Mouse (Mus musculus): ENCODE data around the gene Vmp1. TPM values are rescaled to one million over a fixed set of nuclear protein-coding genes. Genes with fewer than 3 reads are reported as not detected.

Gene Vmp1
- polyA plus RNA-seq, 1 experiment: 55.3 TPM

DNA sequence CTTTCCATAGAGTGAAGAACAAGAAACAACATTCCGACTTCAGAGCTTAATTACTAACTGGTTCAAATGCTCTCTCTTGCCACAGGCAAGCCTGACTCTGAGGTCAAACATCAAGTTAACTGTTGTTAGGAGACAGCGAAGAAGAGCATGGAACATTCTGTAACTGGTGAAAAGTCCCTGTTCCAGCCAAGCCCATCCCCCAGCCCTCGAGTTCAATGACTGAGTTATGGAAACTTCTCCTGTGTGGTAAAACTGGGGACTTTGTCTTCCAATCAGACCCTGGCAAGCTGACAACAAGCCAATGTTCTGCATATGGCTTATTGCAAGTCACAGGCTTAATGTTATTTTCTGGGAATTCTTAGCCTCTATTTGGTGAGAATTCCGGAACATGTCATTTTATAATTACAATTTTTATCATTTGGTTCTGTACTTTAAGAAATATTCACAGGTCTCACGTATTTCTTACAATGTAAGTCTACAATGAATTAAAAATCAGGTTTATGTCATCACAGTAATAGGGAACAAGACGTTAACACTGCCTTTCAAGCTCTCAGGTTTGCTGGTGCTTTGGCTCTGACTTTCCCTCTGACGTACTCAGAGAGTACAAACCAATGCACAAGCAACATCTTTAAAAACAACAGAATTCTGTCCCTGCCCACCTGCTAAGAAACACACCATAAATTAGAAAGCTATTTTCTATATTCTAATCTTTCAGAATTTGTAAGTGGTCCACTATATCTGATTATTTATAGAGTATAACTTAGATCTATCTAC, 87.3 kb downstream of the Vmp1 start:
- DNase-seq: peak; percentile 86
- 42% methylated on average over 7 of the region's 7 CpGs for WGBS

DNA sequence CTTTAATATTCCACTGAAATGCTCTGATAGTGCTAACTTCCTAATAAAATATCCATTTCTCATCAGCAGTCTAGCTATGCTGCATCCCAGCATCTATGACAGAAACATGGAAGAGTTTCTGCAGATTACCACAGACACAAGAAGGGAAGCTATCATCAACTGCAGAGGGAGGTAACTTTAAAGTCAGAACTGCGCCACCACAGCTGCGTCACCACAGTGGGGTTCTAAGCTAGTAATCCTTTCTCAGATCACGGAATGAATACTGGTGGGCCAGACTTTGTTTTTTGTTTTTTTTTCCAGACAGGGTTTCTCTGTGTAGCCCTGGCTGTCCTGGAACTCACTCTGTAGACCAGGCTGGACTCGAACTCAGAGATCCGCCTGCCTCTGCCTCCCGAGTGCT, 88.3 kb downstream of the Vmp1 start:
- no peaks in the 10 kb centered on the region for H3K27me3 ChIP-seq (replicated peaks; ENCODE audit: control insufficient read depth, insufficient read depth, low read length)
- H3K4me1 ChIP-seq (ENCODE audit: control insufficient read depth, insufficient read depth, low read length): peaks cover 21% of the 10 kb centered on the region; the same call in 1 of the 2 replicates
- TF ChIP-seq CTCF (conservative IDR thresholded peaks at IDR 0.05; ENCODE audit: insufficient read depth, insufficient read length, low read depth, low read length) (no peak), POLR2A (IDR thresholded peaks at IDR 0.05; ENCODE audit: low read depth, low read length) (no peak)
- no peak overlapping the region for H3K4me3 ChIP-seq (ENCODE audit: insufficient read depth, low read depth, low read length)
- WGBS: 97% methylated on average over 6 of the region's 6 CpGs
- DNase-seq: no peak
- no peak overlapping the region for H3K27ac ChIP-seq (ENCODE audit: insufficient read depth, low read depth, low read length)
- H3K36me3 ChIP-seq (ENCODE audit: control insufficient read depth, insufficient read depth, low read length): no peaks in the 10 kb centered on the region; the same call in 1 of the 2 replicates

More for the DNA sequence above, 87.3 kb downstream of the Vmp1 start:
- H3K4me3 ChIP-seq (ENCODE audit: insufficient read depth, low read depth, low read length): no peak overlapping the region
- TF ChIP-seq CTCF (conservative IDR thresholded peaks at IDR 0.05; ENCODE audit: insufficient read depth, insufficient read length, low read depth, low read length): no peak
- no peak for TF ChIP-seq POLR2A (IDR thresholded peaks at IDR 0.05; ENCODE audit: low read depth, low read length)
- peaks cover 21% of the 10 kb centered on the region; the same call in 1 of the 2 replicates for H3K4me1 ChIP-seq (ENCODE audit: control insufficient read depth, insufficient read depth, low read length)
- no peaks in the 10 kb centered on the region for H3K27me3 ChIP-seq (replicated peaks; ENCODE audit: control insufficient read depth, insufficient read depth, low read length)
- no peaks in the 10 kb centered on the region; the same call in 1 of the 2 replicates for H3K36me3 ChIP-seq (ENCODE audit: control insufficient read depth, insufficient read depth, low read length)
- peak overlapping the region; percentile 84 for H3K27ac ChIP-seq (ENCODE audit: insufficient read depth, low read depth, low read length)

DNA sequence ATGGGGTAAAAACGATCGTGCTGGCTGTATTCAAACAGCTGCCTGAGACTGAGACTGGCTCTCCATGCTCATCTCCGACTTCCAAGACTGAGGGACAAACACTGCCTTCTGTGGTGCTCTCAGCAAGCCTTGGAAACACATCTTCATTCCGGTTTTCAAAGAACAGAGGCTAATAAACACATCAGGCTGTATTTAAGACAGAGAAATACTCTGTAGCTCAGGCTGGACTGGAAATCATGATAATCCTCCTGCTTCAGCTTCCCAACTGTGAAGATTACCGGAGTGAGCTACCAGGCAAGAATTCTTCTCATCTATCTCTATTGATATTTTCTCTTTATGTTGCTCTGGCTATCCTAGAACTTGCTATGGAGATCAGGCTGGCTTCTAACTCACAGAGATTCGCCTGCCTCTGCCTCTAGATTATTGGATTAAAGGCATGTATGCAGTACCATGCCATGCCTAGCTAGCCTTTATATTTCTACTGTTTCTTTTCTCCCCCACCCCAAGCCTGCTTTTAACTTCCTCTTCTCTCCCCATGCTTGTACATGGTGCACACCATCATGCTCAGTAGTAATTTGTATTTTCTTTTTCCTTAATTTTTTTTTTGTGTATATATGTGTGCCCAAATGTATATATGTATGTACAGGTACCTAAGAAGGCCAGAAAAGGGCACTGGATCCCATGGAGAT, 89.3 kb downstream of the Vmp1 start:
- peaks cover 17% of the 10 kb centered on the region; the same call in 1 of the 2 replicates for H3K4me1 ChIP-seq (ENCODE audit: control insufficient read depth, insufficient read depth, low read length)
- no peaks in the 10 kb centered on the region for H3K27me3 ChIP-seq (replicated peaks; ENCODE audit: control insufficient read depth, insufficient read depth, low read length)
- TF ChIP-seq CTCF (conservative IDR thresholded peaks at IDR 0.05; ENCODE audit: insufficient read depth, insufficient read length, low read depth, low read length) (no peak), POLR2A (IDR thresholded peaks at IDR 0.05; ENCODE audit: low read depth, low read length) (no peak)
- DNase-seq: no peak
- H3K36me3 ChIP-seq (ENCODE audit: control insufficient read depth, insufficient read depth, low read length): no peaks in the 10 kb centered on the region; the same call in 1 of the 2 replicates
- H3K27ac ChIP-seq (ENCODE audit: insufficient read depth, low read depth, low read length): no peak overlapping the region
- WGBS: 85% methylated on average over 6 of the region's 6 CpGs
- no peak overlapping the region for H3K4me3 ChIP-seq (ENCODE audit: insufficient read depth, low read depth, low read length)

DNA sequence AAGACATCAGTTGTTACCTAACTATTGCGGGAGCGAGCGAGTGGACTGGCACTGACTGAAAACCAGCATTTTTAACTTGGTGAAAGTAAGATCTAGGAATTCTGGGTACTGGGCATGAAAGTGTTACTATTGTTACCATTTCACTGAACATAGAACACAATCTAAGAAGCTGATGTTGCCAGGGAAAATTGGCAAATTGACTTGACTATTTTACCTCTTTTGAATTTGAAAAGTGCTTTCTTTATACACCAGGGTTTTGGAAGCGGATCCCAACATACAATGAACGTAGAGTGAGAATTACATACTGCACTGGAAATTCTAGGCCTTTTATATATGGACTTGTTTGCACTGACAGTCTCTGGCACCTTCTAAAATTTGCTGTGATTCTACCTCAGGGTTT, 90.2 kb downstream of the Vmp1 start:
- Histone ChIP-seq H3K4me3 (ENCODE audit: insufficient read depth, low read depth, low read length) (no peak overlapping the region), H3K27me3 (replicated peaks; ENCODE audit: control insufficient read depth, insufficient read depth, low read length) (no peaks in the 10 kb centered on the region), H3K27ac (ENCODE audit: insufficient read depth, low read depth, low read length) (no peak overlapping the region), H3K36me3 (ENCODE audit: control insufficient read depth, insufficient read depth, low read length) (no peaks in the 10 kb centered on the region; the same call in 1 of the 2 replicates), H3K4me1 (ENCODE audit: control insufficient read depth, insufficient read depth, low read length) (peaks cover 17% of the 10 kb centered on the region; the same call in 1 of the 2 replicates)
- TF ChIP-seq CTCF (conservative IDR thresholded peaks at IDR 0.05; ENCODE audit: insufficient read depth, insufficient read length, low read depth, low read length) (no peak), POLR2A (IDR thresholded peaks at IDR 0.05; ENCODE audit: low read depth, low read length) (no peak)
- DNase-seq: no peak
- WGBS: 85% methylated on average over 5 of the region's 5 CpGs

DNA sequence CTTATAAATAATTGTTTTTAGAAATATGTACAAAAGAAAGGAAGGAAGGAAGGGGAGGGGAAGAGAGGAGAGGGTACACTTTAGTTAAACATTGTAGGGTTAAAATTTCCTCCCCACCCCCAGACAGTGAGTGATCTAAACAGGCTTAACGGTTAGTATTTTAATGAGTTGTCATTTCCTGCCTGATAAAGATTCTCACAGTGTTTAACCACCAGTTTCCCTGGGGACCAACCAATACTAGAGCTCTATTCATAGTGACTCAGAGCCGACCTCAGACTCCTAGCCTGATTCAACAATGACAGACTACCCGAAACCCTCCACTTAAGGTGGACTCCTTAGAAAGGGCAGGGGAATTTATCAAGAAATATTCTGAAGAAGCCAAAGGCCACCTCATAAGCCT, 90.6 kb downstream of the Vmp1 start:
- H3K27me3 ChIP-seq (replicated peaks; ENCODE audit: control insufficient read depth, insufficient read depth, low read length): no peaks in the 10 kb centered on the region
- no peak overlapping the region for H3K27ac ChIP-seq (ENCODE audit: insufficient read depth, low read depth, low read length)
- no peak for DNase-seq
- WGBS: 36% methylated on average over 3 of the region's 3 CpGs
- H3K4me1 ChIP-seq (ENCODE audit: control insufficient read depth, insufficient read depth, low read length): peaks cover 20% of the 10 kb centered on the region
- no peaks in the 10 kb centered on the region for H3K36me3 ChIP-seq (ENCODE audit: control insufficient read depth, insufficient read depth, low read length)
- H3K4me3 ChIP-seq (ENCODE audit: insufficient read depth, low read depth, low read length): no peak overlapping the region
- TF ChIP-seq POLR2A (IDR thresholded peaks at IDR 0.05; ENCODE audit: low read depth, low read length): no peak
- TF ChIP-seq CTCF (conservative IDR thresholded peaks at IDR 0.05; ENCODE audit: insufficient read depth, insufficient read length, low read depth, low read length): no peak

DNA sequence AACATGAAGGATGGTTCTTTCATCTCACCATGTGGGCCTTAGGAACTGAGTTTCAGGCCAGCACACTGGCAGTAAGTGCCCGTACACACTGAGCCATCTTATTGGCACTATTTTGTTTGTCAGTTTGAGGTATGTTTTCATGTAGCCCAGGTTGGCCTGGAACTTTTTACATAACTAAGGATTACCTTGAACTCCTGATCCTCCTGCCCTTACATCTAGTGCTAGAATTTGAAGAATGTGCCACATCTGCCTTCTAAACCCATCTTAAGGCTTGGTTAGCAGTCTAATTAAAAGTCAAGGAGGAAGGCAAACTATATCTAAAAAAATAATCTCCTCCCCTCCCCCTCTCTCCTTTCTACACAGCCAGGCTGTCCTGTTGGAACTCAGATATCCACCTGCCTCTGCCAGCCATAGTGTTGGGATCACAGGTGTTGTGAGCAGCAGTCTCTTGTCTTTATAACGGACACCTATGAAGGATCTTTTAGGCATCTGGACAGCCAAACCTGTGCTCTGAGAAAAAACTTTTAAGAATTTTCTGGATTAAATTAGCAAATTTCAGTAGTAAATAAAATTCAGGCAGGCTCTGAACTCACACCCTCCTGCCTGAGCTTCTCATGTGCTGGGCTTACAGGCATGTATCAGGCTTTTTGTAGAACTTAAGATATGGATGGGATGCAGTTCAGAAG, 91.6 kb downstream of the Vmp1 start:
- no peak overlapping the region for H3K4me3 ChIP-seq (ENCODE audit: insufficient read depth, low read depth, low read length)
- 0 out of 2 replicates have a peak overlapping the region, but pooled peaks have one; percentile 35 for H3K27ac ChIP-seq (ENCODE audit: insufficient read depth, low read depth, low read length)
- H3K36me3 ChIP-seq (ENCODE audit: control insufficient read depth, insufficient read depth, low read length): no peaks in the 10 kb centered on the region
- H3K27me3 ChIP-seq (replicated peaks; ENCODE audit: control insufficient read depth, insufficient read depth, low read length): no peaks in the 10 kb centered on the region
- peaks cover 24% of the 10 kb centered on the region for H3K4me1 ChIP-seq (ENCODE audit: control insufficient read depth, insufficient read depth, low read length)
- TF ChIP-seq POLR2A (IDR thresholded peaks at IDR 0.05; ENCODE audit: low read depth, low read length): no peak
- no peak for TF ChIP-seq CTCF (conservative IDR thresholded peaks at IDR 0.05; ENCODE audit: insufficient read depth, insufficient read length, low read depth, low read length)
- 88% methylated on average over 2 of the region's 2 CpGs for WGBS
- DNase-seq: no peak
